Mouse (Mus musculus) brain, adult 2 months (tissue): ENCODE measurements around the gene 1700037H04Rik.

Experiments
- DNase-seq: peaks from one replicate; pipeline ENCODE4 v3.0.0; 2011; ENCODE audit warnings: low read depth, low spot score

Gene 1700037H04Rik

GRCm38 (mm10) chr2:131179246-131179886 is 19.5 kb upstream of the 1700037H04Rik start:
- DNase-seq, result peak; percentile 89

DNA sequence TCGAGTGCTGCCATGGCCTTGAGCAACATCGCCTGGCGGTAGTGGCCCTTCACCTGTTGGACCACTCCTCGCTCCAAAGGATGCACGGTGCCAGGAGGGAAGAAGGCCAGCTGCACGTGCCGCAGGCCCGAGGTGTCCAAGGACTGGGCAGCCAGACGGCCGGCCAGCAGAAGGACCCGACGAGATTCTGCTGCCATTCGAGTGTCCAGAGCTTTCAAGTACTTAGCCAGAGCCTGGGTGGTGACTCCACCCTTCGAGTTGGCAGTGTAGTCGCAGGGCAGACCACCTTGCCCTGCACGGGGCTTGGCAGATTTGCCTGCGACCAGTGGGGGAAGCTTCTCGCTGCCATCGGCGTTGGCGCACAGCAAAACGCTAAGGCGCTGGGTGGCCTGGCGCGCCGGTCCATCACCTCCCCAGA is 19.0 kb upstream of the 1700037H04Rik start:
- no peak for DNase-seq

GRCm38 (mm10) chr2:131177932-131178331 is 18.1 kb upstream of the 1700037H04Rik start:
- no peak for DNase-seq

DNA sequence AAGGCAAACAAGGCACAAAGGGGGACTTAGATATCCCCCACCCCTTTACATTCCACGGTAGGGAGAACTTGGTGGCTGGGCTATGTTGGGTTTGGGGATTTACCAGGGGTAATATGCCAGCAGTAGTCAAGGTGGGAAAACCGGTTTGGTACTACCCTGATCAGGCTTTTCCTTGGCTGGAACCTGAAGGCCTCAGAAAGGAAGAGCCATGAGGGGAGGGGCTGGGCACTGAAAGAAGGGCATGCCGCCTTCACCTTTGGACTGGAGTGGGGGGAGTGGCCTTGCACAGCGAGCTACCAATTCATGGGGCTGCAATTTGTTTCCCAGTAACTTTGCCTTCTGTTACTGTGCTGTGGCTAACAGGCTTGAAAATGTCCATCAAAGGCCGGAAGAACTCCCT is 16.6 kb upstream of the 1700037H04Rik start:
- DNase-seq, result no peak

GRCm38 (mm10) chr2:131175945-131176309 is 16.0 kb upstream of the 1700037H04Rik start:
- DNase-seq, result no peak

GRCm38 (mm10) chr2:131175286-131175944 is 15.5 kb upstream of the 1700037H04Rik start:
- no peak for DNase-seq

- DNase-seq, result peak; percentile 95
These were observed 14.8 kb upstream of the 1700037H04Rik start for GRCm38 (mm10) chr2:131174700-131175099.

- no peak for DNase-seq
These were observed 12.4 kb upstream of the 1700037H04Rik start for GRCm38 (mm10) chr2:131172322-131172721.

DNA sequence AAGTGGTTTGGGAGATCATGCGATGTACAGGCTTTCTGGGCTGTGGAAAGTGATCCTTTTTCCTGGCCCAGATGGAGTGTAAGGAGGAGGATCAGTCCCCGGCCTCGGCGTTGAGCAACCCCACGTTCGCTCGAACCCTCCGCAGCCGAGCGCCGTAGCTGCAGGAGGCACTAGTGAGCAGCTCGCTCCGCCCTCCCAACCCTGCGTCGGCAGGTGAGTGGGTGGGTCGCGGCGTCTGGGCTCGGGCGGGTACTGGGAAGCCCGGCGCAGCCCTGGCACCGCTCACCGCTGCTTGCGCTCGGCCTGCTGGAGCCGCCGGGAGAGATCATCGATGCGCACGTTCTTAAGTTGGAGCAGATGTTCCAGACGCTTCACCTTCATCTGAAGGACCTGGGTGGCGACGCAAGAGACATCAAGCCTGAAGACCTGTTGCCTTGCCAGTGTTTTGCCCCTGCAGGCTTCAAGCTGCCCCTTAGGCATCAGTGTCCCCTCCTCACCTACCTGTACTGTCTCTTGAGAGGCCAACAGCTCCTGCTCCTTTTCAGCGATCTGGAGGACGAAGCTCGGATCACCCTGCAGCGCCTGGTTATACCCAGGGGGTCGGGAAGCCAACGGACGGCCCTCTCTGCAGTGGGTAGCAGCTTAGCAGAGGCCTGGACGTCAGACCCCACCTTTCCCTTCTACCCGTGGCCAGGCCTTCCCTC is 11.7 kb upstream of the 1700037H04Rik start:
- DNase-seq, result peak; percentile 58

DNA sequence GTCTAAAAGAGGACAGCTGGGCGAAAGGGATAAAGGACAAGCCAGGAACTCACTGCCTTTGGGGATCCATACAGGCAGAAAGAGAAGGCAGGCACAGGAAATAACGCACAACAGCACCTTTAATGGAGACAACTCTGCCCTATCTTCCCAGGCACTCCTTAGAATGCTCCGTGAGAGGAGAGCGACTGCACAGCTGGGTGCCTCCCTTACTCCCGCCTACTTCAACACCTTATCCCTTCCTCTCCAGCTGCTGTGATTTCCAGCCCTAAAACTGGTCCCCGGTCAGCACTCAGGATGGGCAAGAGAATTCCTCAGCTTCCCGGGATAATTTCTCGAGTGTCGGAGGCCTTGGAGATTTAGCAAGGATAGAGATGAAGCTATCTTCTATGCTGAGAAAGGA is 11.1 kb upstream of the 1700037H04Rik start:
- no peak for DNase-seq

GRCm38 (mm10) chr2:131168914-131169313 is 9.0 kb upstream of the 1700037H04Rik start:
- no peak for DNase-seq

- no peak for DNase-seq
These were observed 8.1 kb upstream of the 1700037H04Rik start for GRCm38 (mm10) chr2:131167984-131168383.

- no peak for DNase-seq
These were observed 6.3 kb upstream of the 1700037H04Rik start for GRCm38 (mm10) chr2:131166172-131166571.

GRCm38 (mm10) chr2:131163924-131164323 is 4.0 kb upstream of the 1700037H04Rik start:
- DNase-seq, result no peak

DNA sequence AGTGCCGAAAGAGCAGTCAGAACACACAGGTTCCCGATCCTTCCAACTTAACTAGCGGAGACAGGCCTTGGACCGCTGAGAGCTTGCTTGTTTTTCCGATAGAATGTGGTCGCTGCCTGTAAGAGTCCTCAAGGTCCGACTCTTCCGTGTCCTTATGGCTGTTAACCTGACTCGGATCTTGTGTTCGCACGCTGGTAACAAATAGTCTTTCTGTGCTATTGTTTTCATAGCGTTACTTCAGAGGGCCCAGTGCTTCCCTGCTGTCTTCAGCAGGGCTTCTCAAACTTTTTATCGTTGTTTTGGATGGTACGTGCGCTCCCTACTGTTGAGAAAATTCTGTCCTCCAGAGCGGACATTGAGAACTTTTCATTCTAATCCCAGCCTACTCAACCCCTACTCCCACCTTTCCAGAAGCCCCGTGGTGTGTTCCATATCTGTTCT is 810 bp upstream of the 1700037H04Rik start:
- DNase-seq, result peak; percentile 57

GRCm38 (mm10) chr2:131159491-131159910 is 380 bp downstream of the 1700037H04Rik start:
- DNase-seq, result no peak

GRCm38 (mm10) chr2:131156987-131157386 is 2.9 kb downstream of the 1700037H04Rik start:
- DNase-seq, result no peak

- no peak for DNase-seq
These were observed 5.8 kb downstream of the 1700037H04Rik start for GRCm38 (mm10) chr2:131154036-131154435.

DNA sequence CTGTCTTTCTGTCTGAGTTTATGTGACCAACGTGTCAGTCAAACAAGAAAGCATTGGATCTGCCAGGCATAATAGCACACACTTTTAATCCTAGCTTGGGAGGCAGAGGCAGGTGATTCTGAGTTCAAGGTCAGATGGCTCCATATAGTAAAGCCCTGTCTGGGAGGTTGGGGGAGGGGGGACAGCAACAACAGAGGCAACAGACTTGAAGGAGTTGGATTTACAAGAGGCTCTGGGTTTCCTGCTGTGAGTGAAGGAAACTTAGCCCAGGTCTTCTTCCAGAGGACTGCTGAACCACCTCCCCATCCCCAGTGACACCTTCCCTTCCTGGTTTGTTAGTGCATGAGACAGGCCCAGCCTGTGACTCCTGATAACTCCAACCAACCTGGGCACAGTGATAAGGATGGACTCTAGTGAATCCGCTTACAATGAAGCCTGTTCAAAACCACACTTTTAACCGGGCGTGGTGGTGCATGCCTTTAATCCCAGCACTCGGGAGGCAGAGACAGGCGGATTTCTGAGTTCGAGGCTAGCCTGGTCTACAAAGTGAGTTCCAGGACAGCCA is 7.6 kb downstream of the 1700037H04Rik start:
- no peak for DNase-seq

GRCm38 (mm10) chr2:131149254-131149578 is 10.7 kb downstream of the 1700037H04Rik start:
- no peak for DNase-seq

- DNase-seq, result no peak
These were observed 11.3 kb downstream of the 1700037H04Rik start for GRCm38 (mm10) chr2:131148353-131149253.

- DNase-seq, result no peak
These were observed 12.9 kb downstream of the 1700037H04Rik start for GRCm38 (mm10) chr2:131147043-131147365.
